ENCODE assay signal across 1 mouse cellular context in genomic region chr13:37859782-37860181, GRCm38 (mm10).
A peak's percentile ranks its signal among the peaks of the same experiment; 100 is the strongest.
TF ChIP-seq lines count a peak whose summit lies in the region.

No protein-coding gene starts in this region.

TF ChIP-seq in MEL, 35 proteins besides CTCF, POLR2A, EP300 and RAD21 (continued from another document):
- TF ChIP-seq MAZ (IDR thresholded peaks at IDR 0.05; ENCODE audit: low read depth, low read length) (0 out of 2 replicates have a peak, but pooled peaks have one; percentile 57), ELF1 (IDR thresholded peaks at IDR 0.05; ENCODE audit: low read depth, low read length) (no peak), NELFE (IDR thresholded peaks at IDR 0.05; ENCODE audit: low read depth, low read length) (0 out of 2 replicates have a peak, but pooled peaks have one; percentile 8), TBP (IDR thresholded peaks at IDR 0.05; ENCODE audit: low read depth, low read length) (peak; percentile 80)
